Mouse (Mus musculus): ENCODE data around the gene Mlst8.

- TF ChIP-seq CTCF (IDR thresholded peaks at IDR 0.05; ENCODE audit: borderline replicate concordance, insufficient read depth, low read length), result no peak
- TF ChIP-seq POLR2A (IDR thresholded peaks at IDR 0.05; ENCODE audit: low read depth, low read length), result no peak
Observed at GRCm38 (mm10) chr17:24513609-24514008, 34.7 kb upstream of the Mlst8 start.

Data from embryonic fibroblast, embryonic 13.5 days (primary cell).